Comparison of ENCODE assay signal across 7 mouse cellular contexts in genomic region chr6:70714239-70714638, GRCm38 (mm10).
DNase-seq lines count a peak whose midpoint lies in the region; ATAC-seq and TF ChIP-seq lines count a peak whose summit lies in the region.

No protein-coding gene starts in this region.

- intact Hi-C loops in left cerebral cortex, adult 2 months (cut with DNase I), result loop anchor here (1.0 to 5.0 kb wide), 2 partner anchors 38 to 54 kb away; no protein-coding TSS in a partner anchor

- ATAC-seq in megakaryocyte, adult 5-6 weeks (ENCODE audit: poor library complexity, severe bottlenecking), result peak; percentile 92

- TF ChIP-seq CTCF in left cerebral cortex, adult 2 months (IDR thresholded peaks at IDR 0.05), result peak; percentile 80

- no peak overlapping the region for H3K4me3 ChIP-seq in left cerebral cortex, adult 2 months

- no peak overlapping the region for H3K27ac ChIP-seq in left cerebral cortex, adult 2 months

- peak; percentile 37 to 85 for DNase-seq in adrenal gland, adult (ENCODE audit: inconsistent age in 2 of 2, low spot score in 1 of 2)
- DNase-seq in cerebellum, postnatal 4 days (ENCODE audit: low spot score in 2 of 2), result peak; percentile 33 to 65
- DNase-seq in gastrocnemius, adult 18-20 months (ENCODE audit: low spot score), result peak; percentile 37
- peak; percentile 91 for DNase-seq in induced T-regulatory cell, adult 2 months (ENCODE audit: low read depth)
- peak; percentile 60 to 67 for DNase-seq in left cerebral cortex, adult 2 months (ENCODE audit: extremely low spot score in 1 of 2, low spot score in 2 of 2)
- DNase-seq in right cerebral cortex, postnatal 10 days (ENCODE audit: low spot score in 2 of 2), result peak; percentile 75 to 77

Comparison
In these comparisons a context has a peak if more than half of its experiments do, and no peak if none do; other contexts are left out.
1. DNase-seq: peak in every context shown above with its lines; median percentile 91 in induced T-regulatory cell, adult 2 months; 76 in right cerebral cortex, postnatal 10 days; 64 in left cerebral cortex, adult 2 months; 61 in adrenal gland, adult; 49 in cerebellum, postnatal 4 days; 37 in gastrocnemius, adult 18-20 months.